Mouse (Mus musculus) ovary, postnatal 14 days (tissue): ENCODE results near the gene Gm21954.

Experiments used
- DNase-seq: peaks from one replicate; pipeline ENCODE4 v3.0.0; 2022; ENCODE audit warnings: low spot score

Gm21954 gene

DNA sequence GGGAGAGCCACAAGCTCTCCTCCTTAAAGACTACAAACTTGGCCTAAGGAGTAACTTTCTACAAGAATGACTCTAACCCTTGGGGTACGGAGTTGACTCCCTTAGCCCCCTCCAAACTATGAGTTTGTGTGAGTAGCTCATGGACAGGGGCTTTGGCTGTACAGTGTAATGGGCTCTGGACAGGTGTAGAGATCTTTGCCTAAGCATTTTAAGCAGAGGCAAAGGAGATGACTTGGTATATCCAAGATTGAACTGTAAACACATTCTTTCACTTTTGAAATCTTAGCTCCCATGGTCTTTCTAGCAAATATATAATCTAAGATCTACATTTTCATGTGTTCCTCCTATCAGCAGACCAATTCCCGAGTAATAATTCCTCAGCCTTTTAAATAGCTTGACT, at the start of gene Gm21954:
TSS of gene Gm21954 (minus strand) at position 101 of the 400 bp plus-strand sequence.
- DNase-seq: no peak

DNA sequence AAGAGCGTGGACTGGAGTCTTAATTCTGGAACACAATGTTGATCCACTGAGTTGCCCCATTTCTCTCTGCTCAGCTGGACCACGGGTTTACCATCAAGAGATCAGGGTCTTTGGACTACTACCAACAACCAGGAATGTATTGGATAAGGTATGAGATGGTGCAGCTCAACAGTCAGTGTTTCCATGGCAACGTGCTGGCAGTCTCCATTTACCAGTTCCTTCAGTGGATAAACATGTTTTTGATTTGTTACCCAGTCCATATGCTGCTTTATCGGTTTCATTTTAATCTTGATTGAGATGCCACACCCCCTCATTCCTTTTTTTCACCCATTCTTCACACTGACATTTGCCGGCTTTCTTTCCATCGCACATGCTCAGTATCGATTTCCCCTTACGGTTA, 49.8 kb upstream of the Gm21954 start:
- no peak for DNase-seq

GRCm38 (mm10) chr3:55520240-55521180, 48.5 kb upstream of the Gm21954 start:
- peak; percentile 61 for DNase-seq

- DNase-seq: no peak
Measured at GRCm38 (mm10) chr3:55517454-55518014, 45.5 kb upstream of the Gm21954 start.

DNA sequence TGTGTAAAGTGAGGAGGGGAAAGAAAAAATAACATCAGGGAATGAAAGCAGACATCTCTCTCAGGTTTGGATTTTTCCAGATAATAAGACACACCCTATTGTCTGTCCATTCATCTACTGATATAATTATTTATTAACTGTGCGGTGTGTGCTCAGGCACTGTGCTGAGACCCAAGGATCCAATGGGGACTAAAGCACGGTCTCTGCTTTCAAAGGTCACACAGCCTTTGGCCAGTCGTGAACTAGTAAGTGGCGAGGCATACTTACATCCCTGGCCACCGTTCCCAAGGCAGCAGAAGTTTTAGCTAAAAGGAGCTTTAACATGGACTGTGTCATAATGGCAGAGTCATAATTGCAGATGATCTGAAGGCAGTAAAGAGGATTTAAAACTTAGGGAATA, 44.0 kb upstream of the Gm21954 start:
- DNase-seq: no peak

GRCm38 (mm10) chr3:55511658-55512057, 39.6 kb upstream of the Gm21954 start:
- no peak for DNase-seq

- no peak for DNase-seq
Measured at GRCm38 (mm10) chr3:55510198-55510597, 38.2 kb upstream of the Gm21954 start.

GRCm38 (mm10) chr3:55499298-55499697, 27.3 kb upstream of the Gm21954 start:
- no peak for DNase-seq

DNA sequence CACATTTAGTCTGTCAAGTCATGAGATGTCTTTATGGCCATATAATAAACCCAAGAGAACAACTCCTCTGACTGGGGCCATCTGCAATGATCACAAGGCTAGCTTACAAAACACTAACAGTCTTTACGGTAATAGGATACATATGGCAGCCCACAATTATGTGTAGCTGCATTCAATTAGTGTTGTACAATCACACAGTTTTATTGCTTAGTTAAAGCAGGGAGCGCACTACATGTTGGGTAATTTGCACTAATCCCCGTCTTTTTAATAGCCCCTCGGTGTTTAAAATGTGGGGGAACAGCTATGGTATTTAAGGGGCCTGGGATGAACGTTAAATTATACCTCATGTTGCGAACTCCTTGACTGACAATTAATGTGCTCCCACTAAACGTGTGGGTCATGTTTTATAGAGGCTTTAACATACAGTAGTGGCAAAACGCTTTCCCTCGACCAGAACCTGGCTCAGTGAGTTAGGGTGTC, 24.5 kb upstream of the Gm21954 start:
- no peak for DNase-seq

DNA sequence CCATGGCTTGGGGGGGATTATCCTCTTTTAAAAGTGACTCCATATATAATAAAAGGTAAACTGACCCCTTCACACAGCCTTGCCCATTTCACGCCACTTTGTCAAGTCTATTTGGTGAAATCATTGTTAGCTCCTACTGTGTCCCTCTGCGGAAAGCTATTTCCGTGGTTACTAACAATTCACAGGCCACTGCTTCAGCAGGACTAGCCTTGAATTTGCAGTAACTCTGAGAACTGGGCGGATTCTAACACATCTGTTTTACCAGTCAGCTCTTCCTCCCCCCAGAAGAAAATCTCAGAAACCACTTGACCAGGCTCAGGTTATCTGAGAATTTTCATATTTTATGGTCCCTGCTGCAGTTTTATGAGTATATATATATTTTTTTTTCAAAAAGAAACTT, 23.9 kb upstream of the Gm21954 start:
- DNase-seq: no peak

DNA sequence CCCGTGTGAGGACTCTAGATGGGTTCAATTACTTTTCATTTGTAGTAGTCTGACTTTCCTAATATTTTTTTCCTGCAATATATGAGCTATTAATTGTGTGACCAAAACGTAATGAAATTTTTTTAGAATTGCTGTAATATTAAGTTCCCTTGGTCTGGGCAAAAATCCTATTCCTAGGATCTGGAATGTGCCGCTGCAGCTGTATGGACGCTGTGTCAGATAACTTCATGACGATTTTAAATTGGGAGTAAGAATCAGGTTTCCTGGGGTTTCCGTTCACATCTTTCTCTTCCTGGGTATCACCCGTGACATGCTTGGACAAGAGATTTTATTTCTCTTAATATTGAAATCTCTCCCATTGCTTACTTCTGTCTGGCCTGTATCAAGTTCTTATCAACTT, 23.2 kb upstream of the Gm21954 start:
- DNase-seq: no peak

DNA sequence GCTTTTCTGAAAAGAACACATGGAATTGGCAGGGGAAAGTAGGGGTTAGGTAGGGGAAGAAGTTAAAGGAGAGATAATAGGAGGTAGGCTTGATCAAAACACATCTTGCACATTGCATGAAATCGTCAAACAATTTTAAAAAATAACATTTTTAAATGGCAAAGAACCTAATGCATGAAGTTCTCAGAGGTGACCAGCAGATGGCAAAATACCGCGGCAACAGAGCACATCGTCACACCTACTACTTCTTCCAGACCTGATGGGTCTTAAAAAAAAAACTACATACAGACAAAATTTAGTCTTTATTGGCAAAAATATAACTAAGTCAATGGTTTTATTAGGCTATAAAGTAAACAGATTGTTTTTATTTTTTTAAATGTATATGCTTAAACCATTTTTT, 22.3 kb upstream of the Gm21954 start:
- no peak for DNase-seq

GRCm38 (mm10) chr3:55492021-55492420, 20.0 kb upstream of the Gm21954 start:
- DNase-seq: no peak

DNA sequence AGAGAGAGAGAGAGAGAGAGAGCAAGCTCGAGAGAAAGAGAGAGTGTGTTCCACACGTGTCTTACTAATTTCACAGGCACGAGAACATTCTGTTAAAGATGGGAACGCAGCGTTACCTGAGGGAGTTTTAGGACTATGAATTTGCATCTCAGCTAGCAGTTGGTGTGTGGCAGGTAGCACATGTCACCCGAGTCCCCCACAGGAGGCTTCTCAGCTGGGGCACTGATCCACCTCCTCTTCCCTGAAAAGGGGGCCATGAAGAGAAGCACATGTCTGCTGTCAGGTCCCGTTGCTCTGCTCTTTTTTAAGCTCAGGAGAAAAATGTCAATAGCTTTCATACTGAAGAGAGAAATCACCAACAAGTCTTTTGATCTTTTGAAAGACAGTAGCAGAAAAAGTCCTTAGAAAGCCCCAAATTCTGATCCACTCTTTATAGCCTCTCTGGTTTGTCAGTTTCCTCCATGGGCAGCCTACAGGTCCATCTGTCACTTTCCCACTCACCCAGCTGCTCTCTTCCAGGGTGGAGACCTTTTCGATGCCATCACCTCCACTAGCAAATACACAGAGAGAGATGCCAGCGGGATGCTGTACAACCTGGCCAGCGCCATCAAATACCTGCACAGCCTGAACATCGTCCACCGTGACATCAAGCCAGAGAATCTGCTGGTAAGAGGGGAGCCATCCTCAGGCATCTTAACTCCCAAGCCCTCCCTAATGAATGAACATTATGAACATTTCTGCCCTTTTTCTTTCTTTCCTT, 17.4 kb upstream of the Gm21954 start:
- no peak for DNase-seq

- DNase-seq: no peak
Measured at GRCm38 (mm10) chr3:55483328-55483727, 11.3 kb upstream of the Gm21954 start.

GRCm38 (mm10) chr3:55481140-55481539, 9.1 kb upstream of the Gm21954 start:
- no peak for DNase-seq

DNA sequence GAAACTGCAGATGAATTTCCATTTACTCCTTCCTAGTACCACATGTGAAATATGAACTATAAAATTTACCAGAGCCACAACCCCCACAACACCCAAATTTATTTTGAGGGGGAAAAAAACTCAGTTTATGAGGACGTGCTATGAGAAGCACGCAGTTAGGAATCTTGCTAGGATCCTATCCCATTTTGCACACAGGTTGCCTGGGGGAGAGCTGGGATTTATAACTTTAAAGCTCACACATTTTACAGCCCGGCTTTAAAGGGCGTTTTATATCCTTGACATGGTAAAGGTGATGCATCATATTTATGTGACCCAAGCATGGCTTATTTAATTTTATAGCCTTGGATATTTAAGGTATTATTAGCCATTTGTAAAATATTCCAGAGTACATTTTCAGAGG, 7.3 kb upstream of the Gm21954 start:
- DNase-seq: no peak

GRCm38 (mm10) chr3:55476694-55477093, 4.7 kb upstream of the Gm21954 start:
- no peak for DNase-seq

GRCm38 (mm10) chr3:55473146-55473545, 1.1 kb upstream of the Gm21954 start:
- DNase-seq: no peak

DNA sequence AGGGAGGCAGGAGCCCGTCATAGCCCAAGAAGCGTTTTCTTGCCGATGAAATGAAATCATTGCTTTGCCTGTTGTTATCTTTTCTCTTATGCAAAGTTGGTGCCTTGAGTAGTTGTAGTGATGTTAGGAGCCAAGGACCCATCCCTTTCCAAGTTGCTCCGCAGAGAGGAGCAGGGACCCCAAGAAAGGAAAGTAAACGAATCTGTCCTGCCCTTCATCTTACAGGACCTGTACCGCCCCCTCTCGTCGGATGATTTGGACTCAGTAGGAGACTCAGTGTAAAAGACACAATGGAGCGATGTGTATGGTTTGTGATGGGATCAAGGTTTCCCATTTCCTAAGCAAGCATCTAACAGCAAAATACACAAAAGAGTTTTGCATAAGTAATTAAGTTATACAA, 5.7 kb downstream of the Gm21954 start:
- DNase-seq: no peak

- no peak for DNase-seq
Measured at GRCm38 (mm10) chr3:55465785-55466184, 6.2 kb downstream of the Gm21954 start.

GRCm38 (mm10) chr3:55464226-55464625, 7.8 kb downstream of the Gm21954 start:
- no peak for DNase-seq
